Mouse (Mus musculus) liver, embryonic 11.5 days (tissue): ENCODE results near the gene Sh3yl1. TPM values are rescaled to one million over a fixed set of nuclear protein-coding genes. Genes with fewer than 3 reads are reported as not detected.

Experiments
- ATAC-seq: fragments of 200-750 bp; cut with Nextera tagmentation; replicated peaks from 2 replicates; pipeline ENCODE4 v1.8.0; 2017; ENCODE audit warnings: moderate number of reproducible peaks, mild to moderate bottlenecking, moderate TSS enrichment, moderate library complexity; ENCODE audit not compliant: low FRiP score
- DNase-seq: peaks from one replicate; pipeline ENCODE4 v3.0.0-alpha.2; 2017; ENCODE audit warnings: low spot score
- H3K27ac ChIP-seq: fragments of 300-500 bp; sonication (generic); 2 replicates; pipeline ENCODE4 v1.5.1; 2014; ENCODE audit warnings: mild to moderate bottlenecking, low read depth, low read length, control low read depth
- H3K27me3 ChIP-seq: fragments of 300-500 bp; sonication (generic); replicated peaks from 2 replicates; pipeline ENCODE4 v1.6.1; 2014; ENCODE audit warnings: low read length, mixed read lengths; ENCODE audit not compliant: control insufficient read depth, insufficient read depth
- H3K36me3 ChIP-seq: fragments of 300-500 bp; sonication (generic); 2 replicates; pipeline ENCODE4 v1.6.1; 2014; ENCODE audit warnings: mild to moderate bottlenecking, low read length, moderate library complexity, mixed read lengths; ENCODE audit not compliant: control insufficient read depth, insufficient read depth
- H3K4me1 ChIP-seq: fragments of 300-500 bp; sonication (generic); replicated peaks from 2 replicates; pipeline ENCODE4 v1.6.1; 2014; ENCODE audit warnings: low read length, mixed read lengths; ENCODE audit not compliant: control insufficient read depth, insufficient read depth
- H3K4me2 ChIP-seq: fragments of 300-500 bp; sonication (generic); 2 replicates; pipeline ENCODE4 v1.6.1; 2014; ENCODE audit warnings: mild to moderate bottlenecking, control low read depth, moderate library complexity
- H3K4me3 ChIP-seq: fragments of 300-500 bp; sonication (generic); 2 replicates; pipeline ENCODE4 v1.5.1; 2014; ENCODE audit warnings: low read depth, low read length, control low read depth
- H3K9ac ChIP-seq: fragments of 300-500 bp; sonication (generic); 2 replicates; pipeline ENCODE4 v1.6.1; 2014; ENCODE audit warnings: low read depth, low read length, control low read depth
- H3K9me3 ChIP-seq: fragments of 300-500 bp; sonication (generic); 2 replicates; pipeline ENCODE4 v1.6.1; 2016; ENCODE audit warnings: low read length, inconsistent platforms, mixed read lengths; ENCODE audit not compliant: control insufficient read depth
- WGBS: fragments of 180-500 bp; shearing (Covaris S2); extraction: QIAGEN DNeasy Blood & Tissue Kit; methylation state at CpG from one replicate; pipeline ENCODE4 v1.1.7; 2014; 5-methylcytosine and 5-hydroxymethylcytosine counted together
- polyA plus RNA-seq: library from polyadenylated mRNA; unstranded; fragments of >200 nt; fragmentation: Nextera tagmentation; extraction: Ambion mirVana; gene quantifications from 2 replicates; pipeline ENCODE4 v1.2.1, GENCODE M21; 2014

The Sh3yl1 gene
- polyA plus RNA-seq, 1 experiment from 2014 or later: 20.8 TPM

GRCm38 (mm10) chr12:30888003-30888402 is 23.5 kb upstream of the Sh3yl1 start:
- ATAC-seq: peak; percentile 79
- Histone ChIP-seq H3K9ac (no peak overlapping the region), H3K27me3 (peaks cover 37% of the 10 kb centered on the region), H3K27ac (no peak overlapping the region), H3K4me3 (no peak overlapping the region), H3K4me1 (peaks cover 3% of the 10 kb centered on the region; the same call in 1 of the 2 replicates), H3K9me3 (no peaks in the 10 kb centered on the region), H3K4me2 (no peak overlapping the region), H3K36me3 (no peaks in the 10 kb centered on the region)
- DNase-seq: no peak
- 70% methylated on average over 4 of the region's 4 CpGs for WGBS

GRCm38 (mm10) chr12:30890067-30890466 is 21.4 kb upstream of the Sh3yl1 start:
- H3K9ac ChIP-seq: no peak overlapping the region
- ATAC-seq: no peak; the same call in 1 of the 2 replicates
- no peak for DNase-seq
- WGBS: 29% methylated on average over 5 of the region's 5 CpGs
- no peak overlapping the region for H3K27ac ChIP-seq
- no peaks in the 10 kb centered on the region for H3K36me3 ChIP-seq
- no peaks in the 10 kb centered on the region for H3K4me1 ChIP-seq
- no peak overlapping the region for H3K4me3 ChIP-seq
- no peak overlapping the region for H3K4me2 ChIP-seq
- peaks cover 17% of the 10 kb centered on the region for H3K27me3 ChIP-seq
- H3K9me3 ChIP-seq: no peaks in the 10 kb centered on the region

- H3K27ac ChIP-seq: no peak overlapping the region
- peaks cover 3% of the 10 kb centered on the region for H3K27me3 ChIP-seq
- ATAC-seq: 0 out of 2 replicates have a peak, but pooled peaks have one; percentile 37
- DNase-seq: no peak
- H3K4me2 ChIP-seq: no peak overlapping the region
- no peaks in the 10 kb centered on the region for H3K9me3 ChIP-seq
- 85% methylated on average over 7 of the region's 7 CpGs for whole genome bisulfite sequencing
- H3K4me1 ChIP-seq: no peaks in the 10 kb centered on the region
- H3K4me3 ChIP-seq: no peak overlapping the region
- no peaks in the 10 kb centered on the region; the same call in 1 of the 2 replicates for H3K36me3 ChIP-seq
- no peak overlapping the region for H3K9ac ChIP-seq
Observed at GRCm38 (mm10) chr12:30891438-30891837, 20.0 kb upstream of the Sh3yl1 start.

- no peaks in the 10 kb centered on the region for H3K9me3 ChIP-seq
- peaks cover 11% of the 10 kb centered on the region; the same call in 1 of the 2 replicates for H3K36me3 ChIP-seq
- WGBS: 65% methylated on average over 4 of the region's 4 CpGs
- H3K27ac ChIP-seq: peak overlapping the region; percentile 16; the same call in 1 of the 2 replicates
- no peak overlapping the region for H3K9ac ChIP-seq
- DNase-seq (no peak), ATAC-seq (peak; percentile 90)
- H3K4me2 ChIP-seq: no peak overlapping the region
- no peaks in the 10 kb centered on the region for H3K27me3 ChIP-seq
- H3K4me3 ChIP-seq: no peak overlapping the region
- peaks cover 13% of the 10 kb centered on the region; the same call in 1 of the 2 replicates for H3K4me1 ChIP-seq
Observed at GRCm38 (mm10) chr12:30897039-30897438, 14.4 kb upstream of the Sh3yl1 start.

DNA sequence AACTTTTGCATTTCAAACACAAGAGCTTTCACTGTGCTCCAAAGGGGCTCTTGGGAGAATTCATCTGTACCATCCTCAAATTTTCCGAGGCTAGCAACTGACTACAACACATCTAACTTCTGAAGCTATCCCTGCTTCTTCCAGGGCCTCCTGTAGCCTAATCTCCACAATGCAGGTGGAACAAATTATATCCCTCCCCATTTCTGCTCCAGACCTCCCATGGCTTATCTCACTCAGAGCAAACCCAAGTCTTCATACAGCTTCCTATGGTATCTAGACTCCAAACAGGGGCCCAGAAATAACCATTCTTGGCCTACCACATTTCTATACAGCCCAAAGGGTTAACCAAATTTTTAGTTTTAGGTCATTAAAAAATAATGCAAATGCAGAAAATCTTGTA is 2.8 kb upstream of the Sh3yl1 start:
- ATAC-seq (peak; percentile 83), DNase-seq (no peak)
- Histone ChIP-seq H3K4me2 (peak overlapping the region; percentile 89), H3K27ac (peak overlapping the region; percentile 89), H3K36me3 (peaks cover 6% of the 10 kb centered on the region), H3K9ac (peak overlapping the region; percentile 64), H3K9me3 (no peaks in the 10 kb centered on the region), H3K4me1 (peaks cover 13% of the 10 kb centered on the region), H3K4me3 (peak overlapping the region; percentile 70), H3K27me3 (no peaks in the 10 kb centered on the region)
- WGBS: 68% methylated on average over 1 of the region's 1 CpGs

DNA sequence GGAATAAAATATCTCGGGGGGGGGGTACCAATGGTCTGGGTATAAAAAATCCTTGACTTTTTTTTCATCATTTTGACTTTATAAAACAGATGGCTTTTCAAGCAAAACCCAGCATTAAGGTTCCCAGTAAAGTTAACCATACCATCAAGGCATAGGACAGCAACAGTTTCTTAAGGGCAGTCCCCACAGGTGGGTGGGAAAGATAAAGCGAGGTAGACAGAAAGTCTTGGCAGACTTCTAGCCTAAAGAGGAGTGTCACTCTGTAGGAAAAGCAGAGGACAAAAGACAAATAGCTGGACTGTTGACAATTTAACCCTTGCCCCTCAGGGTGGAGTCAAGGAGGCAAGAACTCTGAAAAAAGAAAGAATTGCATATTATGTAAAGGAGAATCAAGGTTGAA is 1.6 kb upstream of the Sh3yl1 start:
- H3K27me3 ChIP-seq: no peaks in the 10 kb centered on the region
- DNase-seq (no peak), ATAC-seq (peak; percentile 57)
- H3K4me1 ChIP-seq: peaks cover 13% of the 10 kb centered on the region
- no peaks in the 10 kb centered on the region for H3K9me3 ChIP-seq
- H3K9ac ChIP-seq: peak overlapping the region; percentile 77
- peak overlapping the region; percentile 89 for H3K4me2 ChIP-seq
- H3K4me3 ChIP-seq: peak overlapping the region; percentile 70
- H3K36me3 ChIP-seq: peaks cover 4% of the 10 kb centered on the region; the same call in 1 of the 2 replicates
- H3K27ac ChIP-seq: peak overlapping the region; percentile 89
- 53% methylated on average over 2 of the region's 2 CpGs for WGBS

DNA sequence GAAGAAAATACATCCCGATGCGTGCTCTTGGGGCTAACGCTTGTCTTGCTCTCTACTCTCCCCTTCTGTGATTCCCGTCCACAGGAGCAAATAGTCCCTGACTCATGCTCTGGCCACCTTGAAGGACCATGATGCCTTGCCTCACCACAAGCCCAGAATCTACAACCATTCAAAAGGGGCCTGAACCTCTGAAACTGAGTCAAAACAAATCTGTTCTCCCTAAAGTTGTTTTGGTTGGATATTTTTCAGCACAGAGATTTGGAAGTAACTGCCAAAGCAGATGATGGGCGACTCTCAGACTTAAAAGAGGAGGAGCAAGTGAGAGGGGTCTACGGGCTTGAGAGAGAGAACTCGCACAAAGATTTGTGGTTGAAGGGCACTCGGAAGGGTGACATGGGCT is 608 bp upstream of the Sh3yl1 start:
- Histone ChIP-seq H3K27ac (peak overlapping the region; percentile 89), H3K4me2 (peak overlapping the region; percentile 89), H3K36me3 (0 out of 2 replicates have a peak, but pooled peaks cover 2% of the 10 kb centered on the region), H3K4me3 (peak overlapping the region; percentile 70), H3K9me3 (no peaks in the 10 kb centered on the region), H3K27me3 (no peaks in the 10 kb centered on the region), H3K9ac (peak overlapping the region; percentile 77), H3K4me1 (peaks cover 13% of the 10 kb centered on the region)
- no peak for DNase-seq
- no peak for ATAC-seq
- 13% methylated on average over 8 of the region's 8 CpGs for WGBS

DNA sequence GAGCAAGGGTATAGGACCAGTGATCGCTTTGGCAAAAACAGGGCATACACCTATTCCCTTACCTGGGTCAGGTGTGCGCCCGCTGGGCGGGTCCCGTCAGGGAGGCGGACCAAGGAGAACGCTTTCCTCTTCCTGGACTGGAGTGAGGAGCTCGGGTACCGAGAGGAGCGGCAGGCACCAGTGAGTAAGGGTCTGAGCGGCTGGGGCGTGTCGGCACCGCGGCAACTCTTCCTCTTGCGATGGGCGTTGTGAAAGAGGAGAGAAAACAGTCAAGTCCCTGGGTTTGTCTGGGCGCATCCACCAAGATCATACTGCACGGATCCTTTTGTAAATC is 547 bp downstream of the Sh3yl1 start:
- Histone ChIP-seq H3K4me3 (peak overlapping the region; percentile 70), H3K27me3 (no peaks in the 10 kb centered on the region), H3K36me3 (0 out of 2 replicates have a peak, but pooled peaks cover 2% of the 10 kb centered on the region), H3K9me3 (no peaks in the 10 kb centered on the region), H3K9ac (peak overlapping the region; percentile 77), H3K4me1 (peaks cover 5% of the 10 kb centered on the region), H3K4me2 (peak overlapping the region; percentile 89), H3K27ac (peak overlapping the region; percentile 60)
- DNase-seq (no peak), ATAC-seq (peak; percentile 30)
- under 1% methylated on average over 19 of the region's 19 CpGs for WGBS

- no peak overlapping the region for H3K27ac ChIP-seq
- WGBS: 68% methylated on average over 3 of the region's 3 CpGs
- no peak overlapping the region for H3K9ac ChIP-seq
Observed at GRCm38 (mm10) chr12:30912840-30913239, 1.4 kb downstream of the Sh3yl1 start.

More at GRCm38 (mm10) chr12:30912840-30913239, 1.4 kb downstream of the Sh3yl1 start:
- DNase-seq (no peak), ATAC-seq (no peak)
- Histone ChIP-seq H3K4me2 (peak overlapping the region; percentile 89), H3K9me3 (no peaks in the 10 kb centered on the region), H3K36me3 (0 out of 2 replicates have a peak, but pooled peaks cover 2% of the 10 kb centered on the region), H3K4me1 (peaks cover 5% of the 10 kb centered on the region), H3K27me3 (no peaks in the 10 kb centered on the region), H3K4me3 (peak overlapping the region; percentile 70)
